Mouse (Mus musculus) retina, postnatal 1 day (tissue): ENCODE results near the gene Zfp53.
A peak's percentile ranks its signal among the peaks of the same experiment; 100 is the strongest.

Source experiments
- DNase-seq: peaks from one replicate; pipeline ENCODE4 v3.0.0-alpha.2; 2012

Gene Zfp53

GRCm38 (mm10) chr17:21530645-21531330 is 42.0 kb downstream of the Zfp53 start:
- no peak for DNase-seq

- no peak for DNase-seq
Observed at GRCm38 (mm10) chr17:21531621-21532020, 42.8 kb downstream of the Zfp53 start.

GRCm38 (mm10) chr17:21532101-21532951 is 43.5 kb downstream of the Zfp53 start:
- DNase-seq = peak; percentile 91

- DNase-seq = no peak
Observed at GRCm38 (mm10) chr17:21533961-21534360, 45.2 kb downstream of the Zfp53 start.

- DNase-seq = peak; percentile 93
Observed at GRCm38 (mm10) chr17:21534460-21535095, 45.8 kb downstream of the Zfp53 start.

GRCm38 (mm10) chr17:21535096-21536001 is 46.6 kb downstream of the Zfp53 start, which contains the start of gene Zfp52:
Gene Zfp52 (plus strand): TSS chr17:21535539.
- peak; percentile 55 for DNase-seq

- DNase-seq = no peak
Observed at GRCm38 (mm10) chr17:21536096-21536495, 47.3 kb downstream of the Zfp53 start.

GRCm38 (mm10) chr17:21536676-21537075 is 47.9 kb downstream of the Zfp53 start:
- no peak for DNase-seq

GRCm38 (mm10) chr17:21557831-21558230 is 69.0 kb downstream of the Zfp53 start:
- DNase-seq = no peak
